Mouse (Mus musculus): ENCODE results near the gene Eppin.

Eppin gene

DNA sequence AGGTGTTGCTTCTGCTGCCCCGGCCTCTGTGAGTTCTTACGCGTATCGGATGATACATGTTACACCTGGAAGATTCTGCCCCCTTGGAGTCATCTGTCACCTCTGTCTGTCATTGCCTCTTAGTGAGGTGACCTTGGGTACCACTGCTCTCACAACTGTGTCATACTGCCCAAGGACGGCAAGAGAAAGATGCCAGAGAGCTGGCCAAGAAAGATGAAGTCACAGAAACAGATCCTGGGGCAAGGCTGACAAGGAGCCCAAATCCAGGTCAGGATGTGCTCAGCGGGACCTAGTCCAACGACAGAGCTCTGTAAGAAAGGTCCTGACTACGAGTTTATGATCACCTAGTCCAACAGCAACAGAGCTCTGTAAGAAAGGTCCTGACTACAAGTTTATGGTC is 33.3 kb downstream of the Eppin start:
- DNase-seq (ENCODE audit: low read depth, low spot score): no peak

DNA sequence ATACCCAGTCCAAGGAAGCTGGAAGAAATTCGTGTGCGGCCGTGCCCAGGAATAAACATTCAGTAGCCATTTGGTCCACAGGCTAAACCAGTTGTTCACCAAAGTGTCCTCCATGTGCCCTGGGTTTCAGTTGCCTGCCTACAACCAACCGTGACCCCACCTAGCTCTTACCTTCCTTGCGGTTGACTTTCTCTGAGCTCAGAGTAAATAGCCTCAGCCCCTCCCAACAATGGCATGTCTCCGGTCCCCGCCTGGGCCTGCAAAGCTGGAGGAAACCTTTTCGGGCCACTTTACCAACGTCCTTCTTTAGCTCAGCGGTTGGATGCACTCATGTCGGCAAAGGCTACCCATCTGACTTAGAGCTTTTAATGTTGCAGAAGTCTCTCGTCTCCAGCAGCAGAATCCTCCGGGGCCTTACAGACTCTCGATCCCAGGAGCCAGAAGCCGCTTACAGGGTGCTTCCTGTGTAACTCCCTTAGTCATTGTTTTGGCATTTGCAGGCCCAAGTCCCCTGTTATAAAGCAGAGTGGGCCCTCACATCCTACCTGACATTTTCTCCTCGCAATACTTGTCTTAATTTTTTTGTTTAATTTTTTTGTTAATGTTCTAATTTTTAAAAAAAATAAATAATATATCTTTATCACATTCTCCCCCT is 34.3 kb downstream of the Eppin start:
- no peak for DNase-seq (ENCODE audit: low read depth, low spot score)

DNA sequence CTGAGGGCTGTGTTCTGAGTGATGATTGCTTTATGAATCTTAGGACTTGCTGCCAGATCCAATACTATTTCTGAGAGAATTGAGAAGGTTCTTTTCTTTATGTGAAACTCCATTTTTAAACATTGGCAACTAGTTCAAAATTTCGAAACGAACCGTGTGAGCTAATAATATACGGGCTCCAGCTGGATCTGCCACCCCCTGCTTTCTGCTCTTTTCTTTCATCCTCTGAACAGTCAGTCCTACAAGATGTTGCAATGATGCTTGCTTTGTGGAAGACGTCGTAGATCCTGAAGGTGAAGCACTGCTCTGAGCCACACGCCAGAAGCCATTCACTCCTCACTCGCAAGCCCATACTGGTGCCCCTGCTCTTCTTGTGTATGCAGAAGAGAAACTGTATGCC is 35.0 kb downstream of the Eppin start:
- DNase-seq (ENCODE audit: low read depth, low spot score): no peak

DNA sequence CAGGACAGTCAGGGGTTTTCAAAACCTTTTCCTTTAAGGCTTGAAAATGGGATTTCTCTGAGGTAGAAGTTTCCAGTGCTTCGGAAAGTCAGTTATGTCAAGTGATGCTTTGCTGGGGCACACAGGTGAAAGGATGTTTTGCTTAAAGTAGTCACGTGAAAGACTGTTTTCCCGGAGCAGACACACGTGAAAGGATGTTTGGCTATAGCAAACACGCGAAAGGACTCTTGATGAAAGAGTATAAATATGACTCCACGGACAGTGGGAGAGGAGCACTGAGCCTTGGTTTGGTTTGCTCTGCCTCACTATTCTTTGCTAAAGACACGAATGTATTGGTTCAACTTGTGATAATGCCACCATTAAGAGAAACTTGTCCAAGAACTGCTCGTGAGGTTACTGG is 41.9 kb downstream of the Eppin start:
- DNase-seq (ENCODE audit: low read depth, low spot score): no peak

DNA sequence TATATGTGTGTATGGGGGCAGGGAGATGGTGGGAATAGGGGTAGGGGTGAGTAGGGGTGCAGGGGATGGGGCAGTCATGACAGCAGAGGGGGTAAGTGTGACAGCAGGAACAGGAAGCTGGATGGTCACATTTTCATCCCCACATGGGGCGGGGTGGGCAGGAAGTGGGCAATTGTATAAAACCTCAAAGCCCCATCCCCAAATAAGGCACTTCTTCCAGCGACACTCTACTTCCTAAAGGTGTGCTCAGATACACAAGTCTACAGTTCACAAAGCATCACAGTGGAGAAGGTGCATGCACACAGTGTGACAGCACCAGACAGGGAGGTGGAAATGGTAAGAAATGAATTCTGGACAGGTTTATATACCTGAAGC is 42.5 kb downstream of the Eppin start:
- DNase-seq (ENCODE audit: low read depth, low spot score): no peak

DNA sequence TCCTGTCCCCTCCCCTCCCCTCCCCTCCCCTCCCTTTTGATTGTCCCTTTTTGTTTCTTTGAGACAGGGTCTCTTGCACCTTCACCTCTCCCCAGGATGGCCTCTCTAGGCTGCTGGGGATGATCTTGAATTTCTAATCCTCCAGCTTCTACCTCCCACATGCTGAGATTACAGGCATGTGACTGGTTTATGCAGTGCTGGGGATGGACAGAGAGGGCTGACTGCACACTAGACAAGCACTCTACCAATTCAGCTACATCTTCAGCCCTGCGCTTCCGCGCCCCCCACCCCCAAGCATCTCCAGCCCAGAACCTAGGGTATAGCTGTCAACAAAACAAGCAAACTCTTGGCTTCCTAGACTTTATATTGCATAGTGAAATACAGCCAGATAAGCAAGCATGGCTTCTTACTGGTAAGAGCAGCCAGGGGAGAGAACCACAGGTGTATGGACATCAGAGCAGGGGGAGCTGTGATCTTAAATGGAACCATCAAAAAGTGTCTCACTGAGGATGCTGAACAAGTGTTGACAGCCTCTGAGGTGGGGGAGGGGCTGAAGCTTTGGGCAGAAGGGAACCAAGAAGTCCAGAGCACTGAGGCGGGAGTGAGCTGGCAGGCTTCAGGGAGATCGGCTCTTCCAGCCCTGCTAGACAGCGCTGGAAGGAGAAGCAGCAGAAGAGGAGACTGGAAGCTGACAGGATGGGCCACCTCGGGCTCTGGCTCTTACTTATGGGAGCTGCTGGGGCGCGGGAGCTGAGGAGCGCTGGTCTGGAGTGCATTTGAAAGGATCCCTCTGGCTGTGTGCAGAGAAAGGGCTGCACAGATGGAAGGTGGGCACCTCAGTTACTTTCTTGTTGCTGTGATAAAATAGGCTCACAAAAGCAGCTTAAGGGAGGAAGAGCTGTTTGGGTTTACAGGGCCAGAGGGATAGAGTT is 43.2 kb downstream of the Eppin start:
- peak; percentile 41 for DNase-seq (ENCODE audit: low read depth, low spot score)

DNA sequence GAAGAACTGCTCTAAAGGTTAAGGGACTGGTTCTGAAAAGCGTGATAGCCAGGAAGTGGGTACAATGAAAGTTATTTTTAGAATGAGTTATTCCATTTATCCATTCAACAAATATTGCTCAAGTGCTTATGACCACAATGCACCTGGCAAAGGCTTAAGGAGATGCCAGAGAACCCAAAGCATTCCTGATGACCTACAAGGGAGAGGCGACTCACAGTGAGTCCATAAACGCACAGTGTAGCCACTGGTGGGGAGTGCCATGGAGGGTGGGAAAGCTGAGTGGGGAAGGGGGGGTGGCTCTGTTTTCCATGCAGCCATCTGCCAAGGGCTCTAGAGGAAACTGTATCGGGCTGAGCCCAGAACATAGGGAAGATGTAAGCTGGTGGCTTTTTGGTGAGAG is 44.1 kb downstream of the Eppin start:
- no peak for DNase-seq (ENCODE audit: low read depth, low spot score)

DNA sequence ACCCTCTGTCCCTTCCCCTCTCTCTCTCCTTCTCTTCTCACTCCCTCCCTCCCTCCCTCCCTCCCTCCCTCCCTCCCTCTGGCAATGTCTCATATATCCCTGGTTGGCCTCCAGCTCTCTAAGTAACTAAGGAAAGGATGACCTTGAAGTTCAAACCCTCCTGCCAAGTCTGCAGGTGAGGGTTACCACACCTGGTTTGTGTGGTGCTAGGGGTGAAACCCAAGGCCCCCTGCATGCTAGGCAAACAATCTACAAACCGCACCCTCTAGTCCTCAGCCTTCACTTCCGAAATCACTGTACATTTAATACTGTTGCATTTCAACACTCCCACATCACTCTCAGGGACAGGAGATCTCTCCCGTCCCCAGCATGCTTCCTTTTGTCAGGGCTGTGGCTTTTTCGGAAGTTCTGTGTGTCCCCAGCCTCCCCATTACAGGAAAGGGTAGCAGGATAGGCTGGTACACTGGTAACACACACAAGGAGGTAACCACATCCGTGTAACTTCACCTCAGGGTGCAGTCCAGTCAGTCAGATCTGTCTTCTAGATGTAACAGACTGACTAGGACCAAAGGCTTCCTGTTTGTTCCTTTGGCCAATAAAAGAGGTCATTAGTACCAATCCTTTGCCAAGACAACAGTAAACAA is 48.8 kb downstream of the Eppin start:
- no peak for DNase-seq (ENCODE audit: low read depth, low spot score)

DNA sequence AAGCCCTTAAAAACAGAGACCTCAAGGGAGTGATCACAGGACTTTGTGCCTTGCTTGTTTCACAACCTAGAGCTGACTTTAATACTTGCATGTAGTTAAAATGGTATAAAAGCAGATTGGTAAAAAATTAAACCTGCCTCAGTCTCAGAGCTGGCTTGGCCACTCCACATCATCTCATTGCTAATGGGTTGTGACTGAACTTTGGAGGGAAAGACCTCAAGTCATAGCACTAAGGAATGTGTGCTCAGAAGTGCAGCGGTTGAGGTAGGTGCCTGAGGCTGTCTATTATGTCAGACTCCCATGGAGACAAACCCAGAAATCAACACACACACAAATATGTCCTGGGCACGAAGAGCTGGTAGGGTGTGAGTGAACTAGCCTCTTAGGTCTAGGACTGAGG is 49.6 kb downstream of the Eppin start:
- no peak for DNase-seq (ENCODE audit: low read depth, low spot score)

DNA sequence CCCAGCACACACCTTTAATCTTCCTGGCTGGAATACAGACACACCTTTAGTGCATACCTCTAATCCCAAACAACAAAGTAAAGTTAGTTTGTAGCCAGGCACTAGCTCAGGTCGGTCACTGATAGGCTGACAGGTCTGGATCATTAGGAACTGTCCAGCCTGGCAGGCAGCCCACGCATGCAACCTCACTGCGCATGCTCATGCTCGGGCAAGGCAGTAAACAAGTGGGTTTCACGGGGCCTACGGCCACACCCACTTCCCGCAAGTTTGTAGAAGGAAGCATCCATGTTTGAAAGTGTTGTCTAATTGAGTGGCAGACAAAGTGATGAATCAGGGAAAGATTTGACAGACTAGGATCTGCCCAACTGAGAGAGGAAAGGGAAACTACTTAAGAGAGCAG is 50.8 kb downstream of the Eppin start:
- no peak for DNase-seq (ENCODE audit: low read depth, low spot score)

DNA sequence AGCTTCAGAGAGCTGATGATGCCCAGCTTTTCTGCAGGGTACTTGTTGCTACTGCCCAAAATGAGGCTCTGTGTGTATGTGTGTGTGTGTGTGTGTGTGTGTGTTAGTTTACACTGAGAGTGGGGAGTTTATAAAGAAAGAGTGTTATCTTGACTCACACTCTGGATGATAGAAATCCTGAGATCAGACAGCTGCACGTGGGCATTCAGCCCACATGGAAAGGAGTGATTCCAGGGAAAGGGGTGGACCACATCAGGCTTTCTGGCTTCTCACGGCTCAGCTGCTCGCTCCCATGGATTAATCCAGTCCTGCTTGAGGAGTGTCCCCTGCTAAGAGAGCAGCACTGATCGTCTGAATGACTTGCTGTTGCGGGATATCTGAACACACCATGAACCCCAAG is 51.3 kb downstream of the Eppin start:
- DNase-seq (ENCODE audit: low read depth, low spot score): no peak

DNA sequence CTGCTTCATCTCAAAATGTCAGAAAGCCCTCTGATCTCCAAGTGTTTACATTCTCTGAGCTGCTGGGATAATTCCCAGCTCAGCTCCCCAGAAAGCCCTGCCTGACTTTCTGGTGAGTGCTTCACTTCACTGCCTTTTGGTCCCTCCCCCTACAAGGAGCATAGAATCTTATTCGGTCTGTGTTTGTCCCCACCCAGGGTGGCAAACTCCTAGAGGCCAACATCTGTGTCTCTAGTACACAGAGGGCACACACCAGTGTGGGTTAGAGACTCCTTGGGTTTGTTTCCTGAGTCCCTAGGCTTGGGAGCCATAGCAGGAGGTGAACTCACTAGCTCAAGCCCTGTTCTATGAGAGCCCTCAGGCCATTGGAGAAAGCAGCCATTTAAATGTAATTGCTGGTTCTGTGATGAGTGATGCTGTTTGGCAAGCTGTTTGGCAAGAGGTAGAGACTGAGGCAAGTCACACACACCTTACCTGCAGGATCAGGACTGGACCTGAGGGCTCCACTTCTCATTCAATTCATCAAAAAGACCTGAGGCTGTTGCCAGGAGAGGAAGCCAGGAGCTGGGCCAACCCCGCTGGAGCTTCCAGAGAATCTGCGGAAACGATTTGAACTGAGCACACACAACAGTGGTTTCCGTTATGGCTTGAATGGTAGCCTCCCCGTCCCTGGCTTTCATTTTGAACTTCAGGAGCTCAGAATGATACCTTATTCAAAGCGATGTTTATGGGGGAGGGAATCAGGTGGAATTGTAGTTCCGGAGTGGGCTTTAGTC is 52.6 kb downstream of the Eppin start:
- DNase-seq (ENCODE audit: low read depth, low spot score): no peak

All from retina, adult 2 months (tissue).